Mouse (Mus musculus): ENCODE results near the gene Spg20. TPM values are rescaled to one million over a fixed set of nuclear protein-coding genes. Genes with fewer than 3 reads are reported as not detected.

Spg20 gene
- polyA plus RNA-seq (2015; fragmentation: Nextera tagmentation; extraction: Ambion mirVana) = 19.2 and 20.6 TPM in 2 replicates

DNA sequence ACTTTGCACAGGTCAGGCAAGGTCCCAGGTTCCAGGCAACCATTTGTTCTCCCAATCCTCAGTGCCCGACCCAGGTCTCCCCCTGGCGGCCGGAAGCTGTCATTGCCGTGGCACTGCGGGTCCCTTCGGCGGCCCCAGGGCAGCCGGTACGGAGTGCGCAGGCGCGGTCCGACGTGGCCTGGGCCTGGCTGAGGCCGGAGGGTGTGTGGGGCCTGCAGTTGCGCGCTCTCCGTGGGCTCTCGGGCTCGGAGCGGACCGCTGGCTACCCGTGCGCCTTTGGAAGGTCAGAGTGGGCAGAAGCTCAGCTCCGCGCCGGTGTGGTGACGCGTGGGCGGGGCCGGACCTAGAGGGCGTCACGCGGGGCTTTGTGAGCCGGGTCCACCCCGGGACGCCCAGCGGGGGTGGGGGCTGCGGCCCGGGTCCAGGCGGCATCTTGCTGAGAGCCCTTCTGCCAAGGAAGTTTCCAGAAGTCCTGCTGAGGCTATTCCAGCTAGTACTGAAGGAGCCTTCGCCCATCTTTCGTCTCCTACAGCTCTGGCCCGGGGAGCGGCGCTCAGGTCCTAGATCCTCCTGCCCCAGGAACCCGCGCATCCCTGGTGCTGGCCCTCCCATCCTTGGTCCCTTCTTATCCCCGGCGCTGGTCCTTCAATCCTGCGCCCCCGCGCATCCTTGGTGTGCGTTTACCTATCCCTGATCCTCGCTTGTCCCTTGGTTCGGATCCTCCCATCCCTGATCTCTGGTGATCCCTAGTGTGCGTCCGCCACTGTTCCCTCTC, at the start of gene Spg20:
Gene Spg20, plus strand, starts transcription at position 174 of the 775 bp plus-strand sequence.
- Histone ChIP-seq H3K9me3 (no peaks in the 10 kb centered on the region), H3K27ac (peak within 1 kb of the TSS; percentile 86), H3K4me1 (replicated peaks) (peaks cover 27% of the 10 kb centered on the region), H3K4me3 (replicated peaks) (peak within 1 kb of the TSS; percentile 82), H3K4me2 (replicated peaks) (peak within 1 kb of the TSS; percentile 68), H3K9ac (replicated peaks) (peak within 1 kb of the TSS; percentile 93), H3K36me3 (peaks cover 6% of the 10 kb centered on the region), H3K27me3 (no peaks in the 10 kb centered on the region)
- ATAC-seq = peak; percentile 98
- WGBS = under 1% methylated on average over 58 of the region's 58 CpGs

DNA sequence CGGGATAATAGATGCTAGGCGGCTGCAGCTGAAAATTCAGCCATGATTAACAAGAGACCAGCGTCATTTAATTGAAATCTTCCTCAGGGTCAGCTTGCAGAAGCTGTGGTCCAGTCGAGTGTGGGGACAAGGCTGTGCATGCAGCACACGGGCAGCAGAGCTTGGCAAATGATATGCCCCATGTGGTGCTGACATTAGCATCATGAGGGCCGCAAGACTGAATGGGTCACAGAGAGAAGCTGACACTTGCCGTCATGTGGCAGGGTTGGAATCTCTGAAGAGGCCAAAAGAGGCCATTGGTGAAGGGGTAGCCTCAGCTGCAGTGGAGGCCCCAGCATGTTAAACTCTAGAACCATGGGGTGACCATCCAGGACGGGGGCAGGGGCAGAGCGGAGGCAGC, 49.3 kb upstream of the Spg20 start:
- no peak for ATAC-seq
- no peak overlapping the region for H3K27ac ChIP-seq
- H3K36me3 ChIP-seq = no peaks in the 10 kb centered on the region
- H3K9ac ChIP-seq (replicated peaks) = no peak overlapping the region
- H3K9me3 ChIP-seq = no peaks in the 10 kb centered on the region
- WGBS = 62% methylated on average over 9 of the region's 9 CpGs
- no peak overlapping the region for H3K4me2 ChIP-seq (replicated peaks)
- H3K27me3 ChIP-seq = peaks cover 2% of the 10 kb centered on the region; the same call in 1 of the 2 replicates
- H3K4me1 ChIP-seq (replicated peaks) = peaks cover 16% of the 10 kb centered on the region
- no peak overlapping the region for H3K4me3 ChIP-seq (replicated peaks)

- peaks cover 16% of the 10 kb centered on the region for H3K4me1 ChIP-seq (replicated peaks)
- 11% methylated on average over 2 of the region's 2 CpGs for WGBS
- no peak overlapping the region for H3K4me3 ChIP-seq (replicated peaks)
- H3K27me3 ChIP-seq = no peaks in the 10 kb centered on the region
- no peaks in the 10 kb centered on the region for H3K36me3 ChIP-seq
- H3K4me2 ChIP-seq (replicated peaks) = no peak overlapping the region
- peak; percentile 54; the same call in 1 of the 2 replicates for ATAC-seq
- no peaks in the 10 kb centered on the region for H3K9me3 ChIP-seq
- no peak overlapping the region for H3K9ac ChIP-seq (replicated peaks)
- H3K27ac ChIP-seq = no peak overlapping the region
These were observed 47.5 kb upstream of the Spg20 start for GRCm38 (mm10) chr3:55064396-55064795.

GRCm38 (mm10) chr3:55065738-55066665, 45.9 kb upstream of the Spg20 start:
- H3K9ac ChIP-seq (replicated peaks) = no peak overlapping the region
- H3K36me3 ChIP-seq = no peaks in the 10 kb centered on the region
- H3K4me2 ChIP-seq (replicated peaks) = no peak overlapping the region
- H3K27me3 ChIP-seq = no peaks in the 10 kb centered on the region
- H3K4me3 ChIP-seq (replicated peaks) = no peak overlapping the region
- peaks cover 16% of the 10 kb centered on the region for H3K4me1 ChIP-seq (replicated peaks)
- 56% methylated on average over 14 of the region's 14 CpGs for WGBS
- H3K27ac ChIP-seq = peak overlapping the region; percentile 44
- peak; percentile 57 for ATAC-seq
- H3K9me3 ChIP-seq = no peaks in the 10 kb centered on the region

DNA sequence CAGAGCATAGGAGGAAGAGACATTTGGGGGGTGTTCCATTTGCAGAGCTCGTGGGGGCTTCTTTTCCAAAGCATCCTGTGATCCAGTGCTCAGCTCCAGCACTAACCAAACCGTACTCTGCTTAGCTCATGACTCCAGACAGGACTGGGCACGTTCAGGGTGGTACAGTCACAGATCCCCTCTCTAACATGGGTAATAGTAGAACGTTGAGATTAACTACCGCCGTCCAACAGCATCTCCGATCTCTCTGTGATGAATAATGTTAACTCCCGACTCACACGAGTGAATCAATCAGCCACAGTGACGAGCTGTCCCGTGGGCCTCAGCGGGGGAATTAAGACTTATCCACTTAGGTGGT, 45.3 kb upstream of the Spg20 start:
- Histone ChIP-seq H3K9me3 (no peaks in the 10 kb centered on the region), H3K36me3 (no peaks in the 10 kb centered on the region), H3K4me3 (replicated peaks) (no peak overlapping the region), H3K27me3 (no peaks in the 10 kb centered on the region), H3K4me1 (replicated peaks) (peaks cover 16% of the 10 kb centered on the region), H3K4me2 (replicated peaks) (no peak overlapping the region), H3K27ac (peak overlapping the region; percentile 44), H3K9ac (replicated peaks) (no peak overlapping the region)
- WGBS = 44% methylated on average over 12 of the region's 12 CpGs
- ATAC-seq = peak; percentile 70

- Histone ChIP-seq H3K9me3 (no peaks in the 10 kb centered on the region), H3K27ac (no peak overlapping the region), H3K9ac (replicated peaks) (no peak overlapping the region), H3K36me3 (no peaks in the 10 kb centered on the region), H3K4me2 (replicated peaks) (no peak overlapping the region), H3K4me1 (replicated peaks) (peaks cover 16% of the 10 kb centered on the region), H3K4me3 (replicated peaks) (no peak overlapping the region), H3K27me3 (no peaks in the 10 kb centered on the region)
- no peak for ATAC-seq
- 34% methylated on average over 7 of the region's 7 CpGs for WGBS
These were observed 44.0 kb upstream of the Spg20 start for GRCm38 (mm10) chr3:55067791-55068434.

DNA sequence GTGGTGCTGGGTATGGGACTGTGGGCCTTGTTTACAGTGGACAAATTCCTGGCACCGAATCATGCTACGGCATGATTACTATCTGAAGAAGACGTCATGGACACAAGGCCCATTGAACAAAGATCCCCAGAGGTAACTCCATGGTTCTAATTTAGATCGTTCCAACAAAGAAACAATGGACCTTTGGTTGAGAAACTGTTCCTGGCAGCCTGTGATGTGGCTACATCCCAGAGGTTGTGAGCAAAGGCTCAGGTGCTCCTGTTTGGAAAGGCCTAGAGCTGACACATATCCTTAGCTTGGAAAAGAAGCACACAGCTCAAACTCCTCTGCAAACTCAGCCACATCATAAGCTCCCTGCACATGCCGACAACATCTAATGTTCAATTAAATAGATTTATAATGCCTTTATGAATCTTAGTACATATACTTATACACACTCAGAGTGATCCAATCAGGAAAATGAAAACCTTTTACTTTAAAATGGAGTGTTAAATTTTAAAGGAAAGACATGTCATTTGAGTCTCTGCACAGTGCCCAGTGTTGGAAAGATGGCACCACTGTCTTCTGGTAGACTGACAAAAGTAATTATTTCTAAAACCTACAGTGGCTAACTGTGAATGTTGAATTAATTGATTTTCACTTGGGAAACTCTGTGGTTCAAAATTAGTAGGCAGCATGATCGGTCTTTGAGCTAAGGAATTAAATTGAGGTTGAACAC, 37.2 kb upstream of the Spg20 start:
- H3K27ac ChIP-seq = no peak overlapping the region
- H3K4me1 ChIP-seq (replicated peaks) = peaks cover 9% of the 10 kb centered on the region; the same call in 1 of the 2 replicates
- WGBS = 79% methylated on average over 6 of the region's 6 CpGs
- H3K36me3 ChIP-seq = no peaks in the 10 kb centered on the region
- H3K9ac ChIP-seq (replicated peaks) = no peak overlapping the region
- H3K4me2 ChIP-seq (replicated peaks) = no peak overlapping the region
- H3K9me3 ChIP-seq = no peaks in the 10 kb centered on the region
- no peaks in the 10 kb centered on the region for H3K27me3 ChIP-seq
- no peak for ATAC-seq
- no peak overlapping the region for H3K4me3 ChIP-seq (replicated peaks)

GRCm38 (mm10) chr3:55075294-55075648, 36.6 kb upstream of the Spg20 start:
- Histone ChIP-seq H3K27me3 (no peaks in the 10 kb centered on the region), H3K27ac (no peak overlapping the region), H3K9ac (replicated peaks) (no peak overlapping the region), H3K4me3 (replicated peaks) (no peak overlapping the region), H3K36me3 (no peaks in the 10 kb centered on the region), H3K4me1 (replicated peaks) (peaks cover 9% of the 10 kb centered on the region; the same call in 1 of the 2 replicates), H3K4me2 (replicated peaks) (no peak overlapping the region), H3K9me3 (no peaks in the 10 kb centered on the region)
- 40% methylated on average over 3 of the region's 3 CpGs for WGBS
- ATAC-seq = 0 out of 2 replicates have a peak, but pooled peaks have one; percentile 37

DNA sequence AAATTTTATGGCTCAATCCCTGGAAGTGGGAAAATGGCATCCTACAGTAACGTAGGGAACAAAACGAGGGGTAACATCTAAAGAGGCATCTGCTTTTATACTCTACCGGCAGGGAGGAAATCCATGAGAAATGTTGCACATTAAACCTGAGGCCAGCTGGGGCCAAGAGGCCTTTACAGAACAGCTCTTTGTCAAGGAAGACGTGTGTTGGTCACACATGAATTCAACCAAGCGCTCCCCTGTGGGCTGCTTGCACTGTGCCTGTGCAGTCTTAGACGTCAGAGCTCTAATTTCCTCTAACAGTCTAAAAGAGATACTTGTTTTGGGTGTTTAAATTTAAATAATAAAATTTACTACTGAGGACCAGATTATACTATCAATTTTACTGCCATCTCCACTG, 33.7 kb upstream of the Spg20 start:
- Histone ChIP-seq H3K36me3 (no peaks in the 10 kb centered on the region), H3K27me3 (no peaks in the 10 kb centered on the region), H3K4me2 (replicated peaks) (no peak overlapping the region), H3K9ac (replicated peaks) (no peak overlapping the region), H3K27ac (no peak overlapping the region), H3K4me1 (replicated peaks) (peaks cover 9% of the 10 kb centered on the region; the same call in 1 of the 2 replicates), H3K4me3 (replicated peaks) (no peak overlapping the region), H3K9me3 (no peaks in the 10 kb centered on the region)
- WGBS = 38% methylated on average over 6 of the region's 6 CpGs
- ATAC-seq = peak; percentile 57; the same call in 1 of the 2 replicates

DNA sequence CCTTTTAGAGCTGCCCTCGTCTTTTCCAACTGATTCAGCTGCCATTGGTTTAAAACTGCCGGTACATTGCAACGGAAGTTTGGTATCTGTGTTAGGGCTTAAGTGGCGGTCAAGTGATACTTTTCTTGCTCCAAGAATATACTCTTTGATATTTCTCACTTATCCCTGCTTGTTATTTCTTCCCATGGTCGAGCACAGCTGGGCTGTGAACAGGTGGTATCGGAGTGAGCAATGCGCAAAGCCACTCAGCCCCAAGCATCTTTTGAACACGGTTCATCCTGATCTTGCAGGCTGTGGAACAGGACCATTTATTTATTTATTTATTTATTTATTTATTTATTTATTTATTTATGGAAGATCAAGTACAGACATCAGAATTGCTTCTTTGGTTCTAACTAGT, 32.3 kb upstream of the Spg20 start:
- Histone ChIP-seq H3K4me2 (replicated peaks) (no peak overlapping the region), H3K4me3 (replicated peaks) (no peak overlapping the region), H3K27ac (no peak overlapping the region), H3K9me3 (no peaks in the 10 kb centered on the region), H3K27me3 (no peaks in the 10 kb centered on the region), H3K36me3 (no peaks in the 10 kb centered on the region), H3K4me1 (replicated peaks) (peaks cover 10% of the 10 kb centered on the region), H3K9ac (replicated peaks) (no peak overlapping the region)
- 82% methylated on average over 8 of the region's 8 CpGs for WGBS
- ATAC-seq = no peak

- H3K27me3 ChIP-seq = no peaks in the 10 kb centered on the region
- no peaks in the 10 kb centered on the region for H3K36me3 ChIP-seq
- H3K27ac ChIP-seq = no peak overlapping the region
- H3K4me3 ChIP-seq (replicated peaks) = no peak overlapping the region
- 21% methylated on average over 6 of the region's 6 CpGs for WGBS
- no peaks in the 10 kb centered on the region for H3K9me3 ChIP-seq
- ATAC-seq = peak; percentile 65; the same call in 1 of the 2 replicates
- no peak overlapping the region for H3K4me2 ChIP-seq (replicated peaks)
- H3K9ac ChIP-seq (replicated peaks) = no peak overlapping the region
- peaks cover 14% of the 10 kb centered on the region for H3K4me1 ChIP-seq (replicated peaks)
These were observed 31.9 kb upstream of the Spg20 start for GRCm38 (mm10) chr3:55080055-55080454.

Data from midbrain, embryonic 13.5 days (tissue).